ENCODE assay signal across 8 mouse cellular contexts in genomic region chr2:145884913-145885785, GRCm38 (mm10). TPM values are rescaled to one million over a fixed set of nuclear protein-coding genes. Genes with fewer than 3 reads are reported as not detected.
DNase-seq lines count a peak whose midpoint lies in the region; ATAC-seq and TF ChIP-seq lines count a peak whose summit lies in the region.

No protein-coding gene starts in this region.

- no peak overlapping the region for H3K4me2 ChIP-seq in stomach, embryonic 15.5 days

- 53% methylated on average over 14 of the region's 14 CpGs for WGBS in heart, embryonic 10.5 days
- WGBS in stomach, embryonic 15.5 days: 49% methylated on average over 14 of the region's 14 CpGs

- no peaks in the 10 kb centered on the region for H3K27me3 ChIP-seq in heart, embryonic 10.5 days (ENCODE audit: insufficient read depth, poor library complexity, severe bottlenecking)
- H3K27me3 ChIP-seq in stomach, embryonic 15.5 days (replicated peaks): no peaks in the 10 kb centered on the region

- no peak overlapping the region for H3K9ac ChIP-seq in stomach, embryonic 15.5 days

- peak; percentile 17; the same call in 1 of the 2 replicates for ATAC-seq in stomach, embryonic 15.5 days (ENCODE audit: insufficient read depth, low FRiP score, low read depth)

- no peak overlapping the region for H3K4me3 ChIP-seq in layer of hippocampus, adult 2 months
- H3K4me3 ChIP-seq in brown adipose tissue, adult 24 weeks (ENCODE audit: insufficient read depth, low read depth, low read length): no peak overlapping the region
- H3K4me3 ChIP-seq in heart, embryonic 10.5 days: no peak overlapping the region
- no peak overlapping the region for H3K4me3 ChIP-seq in stomach, embryonic 15.5 days (replicated peaks)

- peaks cover 26% of the 10 kb centered on the region for H3K36me3 ChIP-seq in heart, embryonic 10.5 days
- H3K36me3 ChIP-seq in stomach, embryonic 15.5 days: peaks cover 18% of the 10 kb centered on the region; the same call in 1 of the 2 replicates

- no peak for DNase-seq in layer of hippocampus, adult 2 months (ENCODE audit: low spot score in 2 of 2)
- no peak for DNase-seq in layer of hippocampus, postnatal 25 days (ENCODE audit: extremely low spot score in 1 of 2, low spot score in 1 of 2)
- no peak for DNase-seq in heart, embryonic 10.5 days (ENCODE audit: low spot score)
- DNase-seq in kidney, postnatal 14 days: peak; percentile 40
- DNase-seq in cerebellum, adult 11-12 months: no peak
- DNase-seq in spleen, postnatal 36 days (ENCODE audit: low spot score in 2 of 2): no peak

- H3K4me1 ChIP-seq in brown adipose tissue, adult 24 weeks (ENCODE audit: control insufficient read depth, insufficient read depth, insufficient read length, low read length): peaks cover 55% of the 10 kb centered on the region
- H3K4me1 ChIP-seq in heart, embryonic 10.5 days: peaks cover 48% of the 10 kb centered on the region
- H3K4me1 ChIP-seq in stomach, embryonic 15.5 days: peaks cover 22% of the 10 kb centered on the region

- no peak for TF ChIP-seq CTCF in layer of hippocampus, adult 2 months (conservative IDR thresholded peaks at IDR 0.05)

- H3K9me3 ChIP-seq in heart, embryonic 10.5 days: no peaks in the 10 kb centered on the region
- H3K9me3 ChIP-seq in stomach, embryonic 15.5 days: no peaks in the 10 kb centered on the region

- peak overlapping the region; percentile 53 for H3K27ac ChIP-seq in layer of hippocampus, adult 2 months
- H3K27ac ChIP-seq in brown adipose tissue, adult 24 weeks (replicated peaks; ENCODE audit: low read depth, low read length): peak overlapping the region; percentile 87
- 0 out of 2 replicates have a peak overlapping the region, but pooled peaks have one; percentile 80 for H3K27ac ChIP-seq in heart, embryonic 10.5 days
- peak overlapping the region; percentile 79 for H3K27ac ChIP-seq in stomach, embryonic 15.5 days

RNA-seq across cellular contexts. Expression of gene Naa20, which starts 16.8 kb away (rescaled TPM):
- 10 to 100 TPM; 64.5 to 66.8 TPM for total RNA-seq in layer of hippocampus, adult 2 months (2021)
- 10 to 100 TPM; 68.4 to 69.2 TPM for total RNA-seq in layer of hippocampus, postnatal 25 days (2021)
- 112 and 157 TPM in 2 replicates for polyA plus RNA-seq in brown adipose tissue, adult 24 weeks (2012; ENCODE audit: insufficient read depth, insufficient read length, missing spikeins)
- 186 and 196 TPM in 2 replicates for polyA plus RNA-seq in heart, embryonic 10.5 days (2016; fragmentation: Nextera tagmentation; extraction: Ambion mirVana)
- 153 and 164 TPM in 2 replicates for polyA plus RNA-seq in stomach, embryonic 15.5 days (2015; fragmentation: Nextera tagmentation; extraction: Ambion mirVana)

RNA-seq across cellular contexts. Expression of gene Cfap61, which starts 49.4 kb away (rescaled TPM):
- total RNA-seq in layer of hippocampus, adult 2 months (2021): 1 to 10 TPM; 2.0 to 2.2 TPM
- 1 to 10 TPM; 2.5 to 4.9 TPM for total RNA-seq in layer of hippocampus, postnatal 25 days (2021)
- polyA plus RNA-seq in brown adipose tissue, adult 24 weeks (2012; ENCODE audit: insufficient read depth, insufficient read length, missing spikeins): not detected in 2 replicates
- 0.55 and 1.0 TPM in 2 replicates for polyA plus RNA-seq in heart, embryonic 10.5 days (2016; fragmentation: Nextera tagmentation; extraction: Ambion mirVana)
- 0.66 and 1.7 TPM in 2 replicates for polyA plus RNA-seq in stomach, embryonic 15.5 days (2015; fragmentation: Nextera tagmentation; extraction: Ambion mirVana)

RNA-seq across cellular contexts. Expression of gene Crnkl1, which starts 49.7 kb away (rescaled TPM):
- total RNA-seq in layer of hippocampus, adult 2 months (2021): 10 to 100 TPM; 19.8 to 21.6 TPM
- 10 to 100 TPM; 18.8 to 21.3 TPM for total RNA-seq in layer of hippocampus, postnatal 25 days (2021)
- polyA plus RNA-seq in brown adipose tissue, adult 24 weeks (2012; ENCODE audit: insufficient read depth, insufficient read length, missing spikeins): 11.1 and 13.2 TPM in 2 replicates
- 21.8 and 26.9 TPM in 2 replicates for polyA plus RNA-seq in heart, embryonic 10.5 days (2016; fragmentation: Nextera tagmentation; extraction: Ambion mirVana)
- 19.9 and 20.9 TPM in 2 replicates for polyA plus RNA-seq in stomach, embryonic 15.5 days (2015; fragmentation: Nextera tagmentation; extraction: Ambion mirVana)
